ENCODE assay signal across 9 mouse cellular contexts in genomic region chr16:87284835-87285510, GRCm38 (mm10).
DNase-seq lines count a peak whose midpoint lies in the region; ATAC-seq and TF ChIP-seq lines count a peak whose summit lies in the region.
"Had no signal": no experiment of that assay in that cellular context is flagged by ENCODE, and none has a peak within 500 bp of the region (broad histone marks: within the 10 kb centered on the region; RNA-seq: fewer than 3 reads in every experiment).

No protein-coding gene starts in this region.

- DNase-seq in hindbrain, postnatal 0 days (ENCODE audit: low spot score), result no peak
- peak; percentile 4 for DNase-seq in 3134 (ENCODE audit: extremely low read depth, insufficient read length, low spot score)
- DNase-seq in MEL-GATA-1-ER (ENCODE audit: extremely low read depth, low read depth), result peak; percentile 43
- peak; percentile 34 for DNase-seq in heart, postnatal 4 days
- no peak for DNase-seq in ovary, postnatal 36 days (ENCODE audit: low spot score)

- no peak overlapping the region for H3K9ac ChIP-seq in hindbrain, postnatal 0 days (replicated peaks; ENCODE audit: low read length)
- H3K9ac ChIP-seq in hindbrain, embryonic 12.5 days, result no peak overlapping the region
- H3K9ac ChIP-seq: hindbrain, embryonic 13.5 days had no signal

- H3K9me3 ChIP-seq in hindbrain, postnatal 0 days (ENCODE audit: low read length), result no peaks in the 10 kb centered on the region
- H3K9me3 ChIP-seq in hindbrain, embryonic 12.5 days (replicated peaks), result no peaks in the 10 kb centered on the region

- peak; percentile 19; the same call in 1 of the 2 replicates for TF ChIP-seq CTCF in hindbrain, postnatal 0 days (IDR thresholded peaks at IDR 0.05; ENCODE audit: low read depth)

- no peak overlapping the region for H3K4me3 ChIP-seq in hindbrain, postnatal 0 days (ENCODE audit: low read length)
- H3K4me3 ChIP-seq in hindbrain, embryonic 12.5 days, result no peak overlapping the region
- H3K4me3 ChIP-seq: hindbrain, embryonic 13.5 days had no signal

- WGBS in hindbrain, postnatal 0 days, result 60% methylated on average over 7 of the region's 7 CpGs
- 60% methylated on average over 7 of the region's 7 CpGs for WGBS in hindbrain, embryonic 12.5 days

- no peak overlapping the region for H3K27ac ChIP-seq in hindbrain, postnatal 0 days
- no peak overlapping the region for H3K27ac ChIP-seq in hindbrain, embryonic 12.5 days
- H3K27ac ChIP-seq: hindbrain, embryonic 13.5 days had no signal

- no peak overlapping the region for H3K4me2 ChIP-seq in hindbrain, postnatal 0 days (ENCODE audit: low read depth, low read length)
- H3K4me2 ChIP-seq in hindbrain, embryonic 12.5 days (replicated peaks), result no peak overlapping the region
- H3K4me2 ChIP-seq: hindbrain, embryonic 13.5 days had no signal

- no peaks in the 10 kb centered on the region for H3K36me3 ChIP-seq in hindbrain, postnatal 0 days (ENCODE audit: insufficient read depth, low read length)
- no peaks in the 10 kb centered on the region for H3K36me3 ChIP-seq in hindbrain, embryonic 12.5 days
- H3K36me3 ChIP-seq: hindbrain, embryonic 13.5 days had no signal

- ATAC-seq in hindbrain, postnatal 0 days, result no peak
- ATAC-seq in hindbrain, embryonic 12.5 days (ENCODE audit: low FRiP score), result no peak
- ATAC-seq in activated CD4-positive, CD25-positive, alpha-beta regulatory T cell, adult 4 months, result no peak
- no peak for ATAC-seq in inflammation-experienced regulatory T-cells, adult 6 months

- H3K4me1 ChIP-seq in hindbrain, postnatal 0 days (ENCODE audit: insufficient read depth, low read length), result no peaks in the 10 kb centered on the region
- H3K4me1 ChIP-seq in hindbrain, embryonic 12.5 days, result no peaks in the 10 kb centered on the region
- H3K4me1 ChIP-seq: hindbrain, embryonic 13.5 days had no signal

- no peaks in the 10 kb centered on the region for H3K27me3 ChIP-seq in hindbrain, postnatal 0 days (ENCODE audit: insufficient read depth, low read length)
- H3K27me3 ChIP-seq in hindbrain, embryonic 12.5 days, result no peaks in the 10 kb centered on the region
- H3K27me3 ChIP-seq: hindbrain, embryonic 13.5 days had no signal

Comparison
In these comparisons a context has a peak if more than half of its experiments do, and no peak if none do; other contexts are left out.
1. DNase-seq: peak in 3134 (single experiment), MEL-GATA-1-ER (single experiment) and heart, postnatal 4 days (single experiment); none in hindbrain, postnatal 0 days (single experiment) and ovary, postnatal 36 days (single experiment).